Mouse (Mus musculus) megakaryocyte, adult 5-6 weeks (primary cell): ENCODE data around the gene Epb41. TPM values are rescaled to one million over a fixed set of nuclear protein-coding genes. Genes with fewer than 3 reads are reported as not detected.
A peak's percentile ranks its signal among the peaks of the same experiment; 100 is the strongest.

Source experiments
- ATAC-seq: 2 replicates; pipeline ENCODE4 v1.8.0; 2016; ENCODE audit warnings: mild to moderate bottlenecking, inconsistent platforms; ENCODE audit not compliant: poor library complexity, severe bottlenecking
- total RNA-seq, 2 experiments: library from RNA; stranded (forward) in 1 of 2; stranded (reverse) in 1 of 2; fragments of 153-499, 151-499 nt in 1 of 2; fragments of 221-1000, 200-1000 nt in 1 of 2; gene quantifications; 2 replicates each; pipeline versions ENCODE4 v1.2.3 to v1.2.4; 2015 to 2017

Gene Epb41
- total RNA-seq, 2 experiments from 2014 or later: 51.8 to 62.3 TPM

GRCm38 (mm10) chr4:131899180-131899554 is 176.0 kb downstream of the Epb41 start:
- no peak for ATAC-seq

GRCm38 (mm10) chr4:131898503-131899179 is 176.5 kb downstream of the Epb41 start:
- no peak for ATAC-seq

DNA sequence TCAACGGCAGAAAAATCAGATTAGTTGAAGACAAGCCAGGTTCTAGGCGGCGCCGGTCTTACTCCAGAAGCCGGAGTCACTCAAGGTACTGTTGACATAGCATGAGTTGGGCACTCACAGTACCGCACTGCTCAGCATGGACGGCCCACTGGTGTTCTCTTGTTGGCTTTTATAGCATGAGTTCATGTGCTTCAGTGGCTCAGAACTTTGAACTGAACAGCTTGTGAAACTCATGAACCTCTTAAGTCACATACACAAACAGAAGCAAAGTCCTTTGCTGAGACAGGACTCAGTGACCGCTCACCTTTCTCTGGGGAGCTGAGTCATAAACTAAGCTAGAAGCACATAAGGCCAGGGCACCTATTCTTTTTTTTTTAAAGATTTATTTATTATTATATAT is 177.3 kb downstream of the Epb41 start:
- ATAC-seq: no peak

DNA sequence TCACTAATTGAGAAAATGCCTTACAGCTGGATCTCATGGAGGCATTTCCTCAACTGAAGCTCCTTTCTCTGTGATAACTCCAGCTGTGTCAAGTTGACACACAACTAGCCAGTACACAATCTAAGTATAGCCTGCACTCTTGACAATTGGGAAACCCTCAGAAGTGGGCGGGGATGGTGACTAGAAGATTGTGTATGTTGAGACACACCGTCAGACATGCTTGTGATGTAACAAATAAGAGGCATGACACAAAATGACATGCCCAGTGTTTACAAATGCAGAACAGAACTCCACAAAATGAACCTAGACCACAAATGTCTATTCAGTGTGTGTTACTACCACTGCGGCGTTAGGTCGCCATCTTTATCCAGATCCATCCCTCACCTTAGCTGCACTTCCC is 178.0 kb downstream of the Epb41 start:
- peak; percentile 62; the same call in 1 of the 2 replicates for ATAC-seq

DNA sequence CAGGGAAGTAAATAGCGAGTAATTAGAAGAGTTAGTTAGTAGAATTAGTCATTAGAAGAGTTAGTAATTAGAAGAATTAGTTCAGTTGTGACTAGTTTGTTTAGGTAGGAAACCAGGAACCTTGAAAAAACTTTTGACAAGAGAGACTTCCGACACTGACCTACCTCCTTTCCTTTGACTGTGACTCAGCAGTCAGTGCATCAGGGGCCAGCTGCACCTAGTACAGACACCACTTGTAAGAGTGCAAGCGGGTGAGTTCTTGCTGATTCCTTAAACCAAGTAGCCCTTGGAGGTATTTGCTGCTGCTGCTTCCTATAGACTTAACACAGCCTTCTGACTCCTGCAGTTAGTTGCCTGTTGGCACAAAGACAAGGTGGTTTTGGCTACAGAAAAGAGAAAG is 184.4 kb downstream of the Epb41 start:
- ATAC-seq: no peak

DNA sequence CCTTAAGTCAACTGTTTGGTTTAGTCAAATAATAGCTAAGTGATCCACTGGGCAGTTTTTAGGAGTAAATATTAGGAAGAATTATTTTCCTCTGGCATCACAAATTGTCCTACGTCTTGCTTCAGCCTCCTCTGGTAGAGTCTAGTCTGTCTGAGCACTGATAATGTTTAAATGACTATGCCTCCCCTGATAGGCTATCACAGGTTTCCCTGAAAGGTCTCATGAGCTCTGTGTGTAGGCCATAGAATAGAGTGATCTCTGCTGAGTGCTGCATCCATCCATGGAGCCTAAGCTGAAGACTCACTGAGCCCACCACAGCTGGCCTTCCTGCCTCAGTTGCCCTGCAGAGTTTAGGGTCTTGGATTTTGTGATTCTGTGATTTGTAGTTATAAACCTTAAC is 186.6 kb downstream of the Epb41 start:
- ATAC-seq: no peak

GRCm38 (mm10) chr4:131885376-131885775 is 189.7 kb downstream of the Epb41 start:
- ATAC-seq: no peak

- no peak for ATAC-seq
Measured at GRCm38 (mm10) chr4:131883571-131883970, 191.6 kb downstream of the Epb41 start.

- ATAC-seq: no peak
Measured at GRCm38 (mm10) chr4:131881306-131881705, 193.8 kb downstream of the Epb41 start.

GRCm38 (mm10) chr4:131879692-131880091 is 195.4 kb downstream of the Epb41 start:
- no peak for ATAC-seq

- ATAC-seq: no peak
Measured at GRCm38 (mm10) chr4:131876836-131877235, 198.3 kb downstream of the Epb41 start.

- ATAC-seq: no peak
Measured at GRCm38 (mm10) chr4:131875242-131875641, 199.9 kb downstream of the Epb41 start.

DNA sequence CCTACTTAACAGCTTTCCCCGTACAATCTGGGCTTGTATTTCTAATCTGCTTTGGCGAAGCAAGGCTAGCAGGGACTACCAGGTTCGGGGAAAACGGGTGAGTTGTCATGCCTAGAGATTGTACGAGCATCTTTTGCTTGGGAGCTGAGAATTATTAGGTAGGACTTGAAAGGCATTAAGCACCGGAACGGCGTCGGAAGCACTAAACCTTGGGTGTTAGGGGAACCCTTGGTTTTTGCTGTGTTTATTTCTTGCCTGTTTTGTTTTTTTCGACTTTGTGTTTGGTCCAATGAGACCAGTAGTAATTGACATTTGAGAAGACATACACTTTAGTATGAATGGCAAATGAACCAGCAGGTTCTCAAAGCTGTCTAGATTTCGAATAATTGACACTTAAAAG is 200.6 kb downstream of the Epb41 start:
- ATAC-seq: no peak

GRCm38 (mm10) chr4:131874169-131874536 is 201.0 kb downstream of the Epb41 start:
- peak; percentile 16 for ATAC-seq

Other genes starting within 250 kb of the Epb41 start
- gene Ptpru, start 237.0 kb downstream of the Epb41 start, total RNA-seq (2015): 2.1 and 2.5 TPM in 2 replicates
- gene Ptpru, start 237.0 kb downstream of the Epb41 start, total RNA-seq (2017): 0.49 and 0.95 TPM in 2 replicates
- 15.3 and 18.4 TPM in 2 replicates for gene Mecr, start 231.9 kb downstream of the Epb41 start, total RNA-seq (2015)
- 11.0 and 20.6 TPM in 2 replicates for gene Mecr, start 231.9 kb downstream of the Epb41 start, total RNA-seq (2017)
- 39.0 and 39.7 TPM in 2 replicates for gene Srsf4, start 201.7 kb downstream of the Epb41 start, total RNA-seq (2015)
- gene Srsf4, start 201.7 kb downstream of the Epb41 start, total RNA-seq (2017): 44.5 and 61.2 TPM in 2 replicates
- not detected in 2 replicates for gene Tmem200b, start 153.6 kb downstream of the Epb41 start, total RNA-seq (2015)
- gene Tmem200b, start 153.6 kb downstream of the Epb41 start, total RNA-seq (2017): not detected in 2 replicates
- gene Gm10300, start 624 bp downstream of the Epb41 start, total RNA-seq (2015): 0.16 TPM in 1 of 2 replicates, not detected in the other
- gene Gm10300, start 624 bp downstream of the Epb41 start, total RNA-seq (2017): 0.33 and 0.37 TPM in 2 replicates
- gene Oprd1, start 69.2 kb upstream of the Epb41 start, total RNA-seq (2015): not detected in 2 replicates
- gene Oprd1, start 69.2 kb upstream of the Epb41 start, total RNA-seq (2017): not detected in 2 replicates
- gene Ythdf2, start 137.0 kb upstream of the Epb41 start, total RNA-seq (2015): 32.4 and 32.9 TPM in 2 replicates
- 35.0 and 42.0 TPM in 2 replicates for gene Ythdf2, start 137.0 kb upstream of the Epb41 start, total RNA-seq (2017)
- gene Gmeb1, start 186.3 kb upstream of the Epb41 start, total RNA-seq (2015): 17.9 and 21.6 TPM in 2 replicates
- gene Gmeb1, start 186.3 kb upstream of the Epb41 start, total RNA-seq (2017): 29.0 and 29.5 TPM in 2 replicates
- gene Taf12, start 199.1 kb upstream of the Epb41 start, total RNA-seq (2015): 40.8 and 41.2 TPM in 2 replicates
- 49.0 and 74.5 TPM in 2 replicates for gene Taf12, start 199.1 kb upstream of the Epb41 start, total RNA-seq (2017)
- not detected in 2 replicates for gene Rab42, start 228.1 kb upstream of the Epb41 start, total RNA-seq (2015)
- gene Rab42, start 228.1 kb upstream of the Epb41 start, total RNA-seq (2017): not detected in 2 replicates